Mouse (Mus musculus) lung, adult 2 months (tissue): ENCODE measurements around the gene Pla2g16. TPM values are rescaled to one million over a fixed set of nuclear protein-coding genes. Genes with fewer than 3 reads are reported as not detected.
A peak's percentile ranks its signal among the peaks of the same experiment; 100 is the strongest.

ENCODE experiments used
- DNase-seq: peaks from one replicate; pipeline ENCODE4 v3.0.0; 2022
- H3K4me1 ChIP-seq: fragments of 200-500 bp; 2 replicates; pipeline ENCODE4 v1.6.1; 2011; ENCODE audit warnings: low read length; ENCODE audit not compliant: control insufficient read depth, insufficient read depth
- H3K4me3 ChIP-seq: fragments of 200-500 bp; replicated peaks from 2 replicates; pipeline ENCODE3; 2011; ENCODE audit warnings: low read depth, mild to moderate bottlenecking, control low read depth, low read length; ENCODE audit errors: extremely low read depth
- CTCF ChIP-seq: fragments of 200-500 bp; IDR thresholded peaks from 2 replicates; pipeline ENCODE4 v1.5.1; 2011; ENCODE audit warnings: mild to moderate bottlenecking, low read length, control low read depth; ENCODE audit not compliant: insufficient read depth
- POLR2A ChIP-seq: fragments of 200-500 bp; IDR thresholded peaks from 2 replicates; pipeline ENCODE4 v1.6.1; 2011; ENCODE audit warnings: low read depth, mild to moderate bottlenecking, control low read depth, low read length, borderline replicate concordance; ENCODE audit errors: extremely low read depth
- WGBS: fragments of 180-500 bp; shearing (Covaris S2); methylation state at CpG from one replicate; pipeline ENCODE4 v1.1.7; 2018; 5-methylcytosine and 5-hydroxymethylcytosine counted together
- polyA plus RNA-seq: library from polyadenylated mRNA; depleted of rRNA; stranded (reverse); fragments of >200 nt; gene quantifications from 2 replicates; pipeline ENCODE4 v1.2.3, GENCODE M21; 2012

The Pla2g16 gene
- polyA plus RNA-seq, 1 experiment = 19.0 TPM

DNA sequence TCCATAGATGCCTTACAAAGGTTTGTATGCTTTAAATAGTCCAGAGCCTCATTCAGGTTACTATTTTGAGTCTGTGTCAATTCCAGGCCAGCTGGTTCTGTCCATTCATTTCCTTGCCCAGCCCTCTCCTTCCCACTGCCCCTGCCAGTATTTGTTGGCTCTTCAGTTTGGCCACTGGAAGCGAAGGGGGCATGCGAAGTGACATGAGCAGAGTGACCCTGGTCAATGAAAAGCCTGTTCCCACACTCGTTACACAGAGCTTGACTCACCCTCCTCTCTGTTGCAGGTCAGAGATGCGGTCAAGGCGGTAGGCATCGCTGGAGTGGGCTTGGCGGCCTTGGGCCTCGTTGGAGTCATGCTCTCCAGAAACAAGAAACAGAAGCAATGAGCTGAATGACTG is 28.0 kb downstream of the Pla2g16 start:
- DNase-seq = no peak
- no peak overlapping the region for H3K4me3 ChIP-seq
- TF ChIP-seq POLR2A = no peak
- TF ChIP-seq CTCF = no peak
- peaks cover 7% of the 10 kb centered on the region for H3K4me1 ChIP-seq
- WGBS = 92% methylated on average over 8 of the region's 8 CpGs

DNA sequence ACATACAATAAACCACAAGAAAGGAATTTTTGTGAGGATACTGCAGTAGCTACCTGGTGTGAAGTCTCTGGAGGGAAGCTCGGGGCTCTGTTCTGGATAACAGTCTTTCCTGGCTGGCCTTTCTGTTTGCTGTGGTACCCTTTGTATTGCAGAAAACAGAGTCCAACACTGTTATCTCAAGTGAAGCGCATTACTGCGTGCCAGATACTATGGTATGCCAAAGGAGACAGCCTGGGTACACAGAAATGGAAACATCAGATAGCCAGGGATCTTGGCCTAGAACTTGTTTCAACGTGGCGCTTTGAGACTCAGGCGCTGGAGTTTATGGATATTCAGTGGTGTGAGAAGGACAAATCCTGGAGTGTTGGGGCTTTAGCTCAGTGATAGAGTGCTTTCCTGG is 28.5 kb downstream of the Pla2g16 start:
- no peak for DNase-seq
- Histone ChIP-seq H3K4me1 (peaks cover 3% of the 10 kb centered on the region), H3K4me3 (no peak overlapping the region)
- WGBS = 91% methylated on average over 6 of the region's 6 CpGs
- TF ChIP-seq POLR2A (no peak), CTCF (no peak)

DNA sequence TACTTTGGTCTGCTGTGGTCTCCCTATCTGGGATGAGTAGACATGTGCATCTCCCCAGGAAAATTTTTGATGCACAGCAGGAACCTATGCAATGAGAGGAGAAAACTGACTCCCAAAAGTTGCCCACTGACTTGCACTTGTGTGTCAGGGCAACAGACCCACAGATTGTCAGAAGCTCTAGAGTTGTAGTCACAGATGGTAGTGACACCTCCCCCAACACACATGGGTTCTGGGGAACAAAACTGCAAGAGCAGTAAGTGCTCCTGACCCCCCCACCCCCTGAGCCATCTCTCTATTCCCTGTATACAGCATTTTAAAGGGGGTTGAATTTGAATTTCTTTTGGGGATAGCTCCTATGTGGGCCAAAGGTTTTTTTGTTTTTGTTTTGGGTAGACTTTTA is 33.5 kb downstream of the Pla2g16 start:
- TF ChIP-seq POLR2A (no peak), CTCF (no peak)
- H3K4me3 ChIP-seq = no peak overlapping the region
- DNase-seq = no peak
- H3K4me1 ChIP-seq = no peaks in the 10 kb centered on the region

DNA sequence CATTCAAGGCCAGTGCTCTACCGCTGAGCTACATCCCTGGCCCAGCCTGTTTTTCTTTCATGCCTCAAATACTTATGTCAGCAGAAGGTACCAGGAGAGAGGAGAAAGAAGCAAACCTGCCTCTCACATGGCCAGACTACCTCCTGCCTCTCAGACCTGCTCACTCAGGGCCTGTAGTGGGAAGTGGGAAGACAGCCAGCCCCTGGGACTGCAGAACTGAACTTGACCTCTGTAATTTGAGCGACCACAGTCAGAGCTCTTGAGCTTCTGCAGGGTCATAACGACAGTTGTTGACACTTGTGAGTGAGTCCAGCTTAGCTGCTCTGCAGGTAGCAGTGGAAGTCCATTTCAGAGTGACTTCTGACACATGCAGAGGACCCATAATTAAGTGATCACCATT is 34.8 kb downstream of the Pla2g16 start:
- DNase-seq = peak; percentile 24
- no peak for TF ChIP-seq POLR2A
- no peak for TF ChIP-seq CTCF
- no peaks in the 10 kb centered on the region for H3K4me1 ChIP-seq
- no peak overlapping the region for H3K4me3 ChIP-seq
- 48% methylated on average over 3 of the region's 3 CpGs for WGBS

DNA sequence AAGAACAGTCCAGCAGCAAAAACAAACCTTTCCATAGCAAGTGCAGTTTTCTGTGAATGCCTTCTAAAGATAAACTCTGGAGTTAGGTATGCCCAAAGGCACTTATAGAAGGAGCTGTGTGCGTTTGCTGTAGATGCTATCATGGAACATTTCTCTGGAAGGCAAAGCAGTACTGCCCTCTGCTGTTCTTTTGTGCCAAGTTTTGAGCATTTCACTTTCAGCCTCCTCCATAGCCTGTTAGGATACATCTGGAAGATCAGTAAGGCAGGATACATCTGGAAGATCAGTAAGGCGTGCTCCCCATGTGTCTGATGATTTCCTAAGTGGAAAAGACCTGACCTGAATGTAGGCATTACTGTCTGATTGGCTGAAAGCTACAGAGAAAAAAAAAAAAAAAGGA is 38.3 kb downstream of the Pla2g16 start:
- Histone ChIP-seq H3K4me1 (no peaks in the 10 kb centered on the region), H3K4me3 (no peak overlapping the region)
- TF ChIP-seq POLR2A (no peak), CTCF (peak; percentile 56)
- 19% methylated on average over 2 of the region's 2 CpGs for WGBS
- DNase-seq = peak; percentile 14

DNA sequence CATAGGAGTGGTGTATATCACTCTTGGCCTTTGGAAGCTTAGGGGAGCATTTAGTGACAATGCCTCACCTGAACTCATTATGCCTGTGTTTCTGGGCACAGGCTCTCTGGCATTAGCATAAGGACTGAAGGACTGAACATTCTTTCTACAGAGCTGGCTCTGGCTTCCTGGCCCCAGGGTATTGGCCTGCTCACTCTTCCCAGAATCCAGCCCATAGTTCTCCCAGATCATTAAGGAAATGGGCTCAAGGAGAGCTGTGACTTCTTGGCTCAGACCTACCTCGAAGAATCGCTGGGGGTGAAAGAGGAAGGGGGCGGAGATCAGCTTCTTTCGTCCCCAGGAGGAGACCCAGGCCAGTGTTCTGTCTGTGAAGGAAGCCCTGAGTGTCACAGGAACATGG is 41.2 kb downstream of the Pla2g16 start:
- TF ChIP-seq CTCF (no peak), POLR2A (no peak)
- Histone ChIP-seq H3K4me3 (no peak overlapping the region), H3K4me1 (no peaks in the 10 kb centered on the region)
- DNase-seq = no peak
- 32% methylated on average over 4 of the region's 4 CpGs for WGBS

DNA sequence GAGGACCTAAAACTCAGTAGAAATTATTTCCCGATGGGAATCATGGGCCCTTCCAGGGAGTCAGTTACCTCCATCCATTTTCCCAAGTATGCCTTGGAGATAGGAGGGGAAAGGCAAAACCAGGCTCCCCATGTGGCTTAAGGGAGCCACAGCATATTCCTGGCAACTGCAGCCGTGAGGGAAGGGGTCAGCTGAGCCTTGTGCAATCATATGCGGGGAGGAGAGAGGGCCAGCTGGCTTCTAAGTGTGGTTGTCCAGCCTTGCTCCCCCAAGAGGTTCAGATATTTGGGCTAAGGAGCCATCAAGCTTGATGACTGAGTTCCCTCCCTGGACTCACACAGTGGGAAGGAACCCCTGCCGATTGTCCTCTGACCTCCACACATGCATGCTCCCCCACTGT is 44.3 kb downstream of the Pla2g16 start:
- TF ChIP-seq CTCF (no peak), POLR2A (no peak)
- H3K4me1 ChIP-seq = peaks cover under 1% of the 10 kb centered on the region; the same call in 1 of the 2 replicates
- WGBS = 81% methylated on average over 4 of the region's 4 CpGs
- H3K4me3 ChIP-seq = no peak overlapping the region
- DNase-seq = no peak

DNA sequence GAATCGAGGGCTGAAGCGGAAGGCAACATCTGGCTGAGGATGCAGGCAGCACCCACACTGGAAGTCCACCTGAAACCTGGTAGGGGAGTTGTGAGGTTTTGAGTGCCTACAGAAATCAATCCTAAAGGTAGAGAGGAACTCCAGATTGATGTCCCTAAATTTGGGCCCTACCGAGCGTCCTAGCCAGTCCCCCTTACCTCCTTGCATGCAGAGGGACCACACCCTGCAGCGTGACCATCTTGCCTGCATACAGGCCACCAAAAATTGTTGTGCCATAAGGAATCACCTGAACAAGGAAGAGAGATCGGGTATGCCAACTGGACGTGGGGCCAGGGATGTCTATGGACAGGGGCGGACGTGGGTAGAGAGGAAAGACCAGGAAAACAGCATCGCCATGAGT is 46.8 kb downstream of the Pla2g16 start:
- WGBS = 92% methylated on average over 10 of the region's 10 CpGs
- Histone ChIP-seq H3K4me3 (no peak overlapping the region), H3K4me1 (peaks cover 7% of the 10 kb centered on the region)

DNA sequence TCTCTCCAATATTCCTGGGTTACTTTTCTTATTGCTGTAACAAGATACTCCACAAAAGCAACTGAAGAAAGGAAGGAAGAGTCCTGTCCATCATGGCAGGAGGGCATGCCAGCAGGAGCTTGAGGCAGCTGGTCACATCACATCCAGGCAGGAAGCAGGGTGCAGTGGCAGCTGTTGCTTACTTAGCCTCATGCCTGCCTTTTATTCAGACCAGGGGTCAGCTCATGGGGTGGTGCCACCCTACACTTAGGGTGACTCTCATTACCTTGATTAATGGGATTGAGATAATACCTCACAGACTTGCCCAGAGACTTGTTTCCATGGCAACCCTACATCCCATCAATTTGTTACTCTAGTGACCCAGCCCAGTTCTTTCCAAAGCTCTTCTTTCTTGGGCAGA is 47.8 kb downstream of the Pla2g16 start:
- Histone ChIP-seq H3K4me1 (peaks cover 7% of the 10 kb centered on the region), H3K4me3 (no peak overlapping the region)
- DNase-seq = no peak
- TF ChIP-seq POLR2A (no peak), CTCF (no peak)

More for the DNA sequence above, 46.8 kb downstream of the Pla2g16 start:
- TF ChIP-seq CTCF = no peak
- TF ChIP-seq POLR2A = no peak
- no peak for DNase-seq

DNA sequence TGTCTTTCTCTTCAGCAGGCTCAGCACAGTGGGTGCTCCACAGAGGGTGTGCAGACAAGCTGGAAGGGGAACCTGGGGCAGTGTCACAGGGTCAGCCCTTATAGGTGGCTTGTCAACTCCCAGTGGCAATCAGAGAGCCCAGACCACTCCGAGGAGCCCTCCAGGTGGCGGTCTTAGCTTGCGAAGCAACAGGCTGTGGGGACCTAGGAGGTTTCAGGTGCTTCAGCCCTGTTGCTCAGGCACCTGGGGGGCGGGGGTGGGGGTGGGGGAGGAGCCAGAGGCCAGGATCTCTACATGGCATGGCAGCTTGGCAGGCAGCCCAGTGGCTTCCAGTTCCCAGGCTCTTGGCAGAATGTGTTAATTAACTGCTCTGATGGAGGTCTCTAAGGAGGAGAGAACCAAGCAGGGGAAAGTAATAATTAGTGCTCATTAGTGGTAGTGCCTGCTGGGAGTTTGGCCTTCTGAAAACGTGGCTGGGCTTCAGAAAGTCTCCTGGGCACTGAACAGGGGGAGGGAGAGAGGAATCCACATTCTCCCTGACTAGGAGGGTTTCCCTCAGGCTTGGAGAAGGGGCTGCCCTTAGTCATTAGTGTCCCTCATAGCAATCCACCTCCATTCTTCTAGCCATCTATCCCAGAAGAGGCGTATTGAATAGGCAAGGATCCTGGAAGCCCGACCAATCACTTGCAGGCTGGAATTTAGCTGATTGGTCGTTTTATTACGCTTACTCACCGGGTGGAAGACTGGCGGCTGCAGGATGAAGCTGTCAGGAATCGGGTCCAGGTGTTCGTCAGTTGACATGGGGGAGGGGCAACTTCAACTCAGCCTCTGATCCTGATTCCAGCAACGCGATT is 48.9 kb downstream of the Pla2g16 start:
- Histone ChIP-seq H3K4me3 (peak overlapping the region; percentile 25), H3K4me1 (peaks cover 7% of the 10 kb centered on the region)
- TF ChIP-seq CTCF (peak; percentile 23; the same call in 1 of the 2 replicates), POLR2A (no peak)
- peak; percentile 32 for DNase-seq
- WGBS = 13% methylated on average over 15 of the region's 15 CpGs
